Mouse (Mus musculus) c-Kit-positive CD71-negative TER-119-negative erythroid progenitor cells, embryonic 14.5 days (primary cell): ENCODE results near the gene Hist1h2an.
"Not testable (repeated sequence)": the region's sequence is repeated elsewhere in the genome, so short reads cannot be mapped to it uniquely, and the experiment has no call there.

ENCODE experiments used
- DNase-seq: peaks from one replicate; pipeline ENCODE4 v3.0.0-alpha.2; 2013; ENCODE audit warnings: low read depth

The Hist1h2an gene

DNA sequence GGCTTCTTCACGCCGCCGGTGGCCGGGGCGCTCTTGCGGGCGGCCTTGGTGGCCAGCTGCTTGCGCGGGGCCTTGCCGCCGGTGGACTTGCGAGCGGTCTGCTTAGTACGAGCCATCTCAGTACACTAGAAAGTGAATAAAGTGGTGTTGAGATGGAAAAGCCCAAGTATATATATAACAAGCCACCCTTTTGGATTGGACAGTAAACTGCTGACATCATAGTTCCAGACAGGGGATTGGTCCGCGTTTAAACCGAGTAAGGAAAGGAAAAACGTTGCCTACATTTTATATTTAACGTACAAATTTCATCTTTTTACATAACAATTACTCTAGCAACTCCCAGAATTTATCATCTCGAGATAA is 3.8 kb downstream of the Hist1h2an start, which contains the start of gene Hist1h3i:
Hist1h3i (minus strand) TSS at position 116 of the 363 bp plus-strand sequence.
- DNase-seq, result peak; percentile 83

DNA sequence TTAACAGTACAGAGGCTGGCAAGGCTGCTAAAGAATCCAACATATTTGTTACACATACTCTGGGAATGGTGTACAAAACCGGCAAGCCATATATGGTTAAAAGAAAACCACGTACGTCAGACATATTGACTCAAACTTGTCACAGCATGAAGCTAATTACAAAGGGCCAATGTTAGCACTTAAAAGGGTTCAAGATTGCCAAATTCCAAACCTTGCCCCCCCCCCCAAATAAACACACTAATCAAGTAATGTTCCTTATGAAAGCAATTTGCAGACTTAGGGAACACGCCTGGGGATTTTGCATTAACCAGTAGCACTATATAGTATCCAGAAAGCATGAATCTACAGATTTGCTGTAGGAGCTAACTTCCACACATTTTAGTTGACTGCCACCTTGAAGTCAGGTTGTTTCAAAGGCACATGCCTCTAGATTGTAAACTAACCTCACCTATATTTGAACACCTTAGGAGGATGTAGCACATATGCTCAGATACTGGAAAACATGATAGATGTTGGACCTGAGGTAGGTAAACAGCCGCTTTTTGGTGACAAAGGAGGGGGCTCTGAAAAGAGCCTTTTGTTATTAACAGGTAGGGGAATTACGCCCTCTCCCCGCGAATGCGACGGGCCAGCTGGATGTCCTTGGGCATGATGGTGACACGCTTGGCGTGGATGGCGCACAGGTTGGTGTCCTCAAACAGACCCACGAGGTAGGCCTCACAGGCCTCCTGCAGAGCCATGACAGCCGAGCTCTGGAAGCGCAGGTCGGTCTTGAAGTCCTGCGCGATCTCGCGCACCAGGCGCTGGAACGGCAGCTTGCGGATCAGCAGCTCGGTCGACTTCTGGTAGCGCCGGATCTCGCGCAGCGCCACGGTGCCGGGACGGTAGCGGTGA is 4.4 kb downstream of the Hist1h2an start:
- not testable (repeated sequence) for DNase-seq

DNA sequence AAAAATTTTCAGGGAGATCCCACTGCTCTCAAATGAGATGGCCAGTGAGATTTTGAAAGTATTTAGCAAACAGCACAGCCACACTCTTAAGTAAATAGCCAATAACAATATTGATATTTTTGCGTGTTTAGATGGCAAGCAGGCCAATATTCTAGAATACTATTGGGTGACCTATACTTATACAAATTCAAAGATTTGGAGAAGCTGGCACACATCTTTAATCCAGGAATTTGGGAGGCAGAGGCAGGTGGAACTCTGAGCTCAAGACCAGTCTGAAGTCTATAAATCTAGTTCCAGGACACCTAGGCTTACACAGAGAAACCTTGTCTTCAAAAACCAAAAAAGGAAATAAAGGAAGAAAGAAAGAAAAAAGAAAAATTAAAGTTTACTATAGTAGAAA is 5.4 kb downstream of the Hist1h2an start:
- no peak for DNase-seq

DNA sequence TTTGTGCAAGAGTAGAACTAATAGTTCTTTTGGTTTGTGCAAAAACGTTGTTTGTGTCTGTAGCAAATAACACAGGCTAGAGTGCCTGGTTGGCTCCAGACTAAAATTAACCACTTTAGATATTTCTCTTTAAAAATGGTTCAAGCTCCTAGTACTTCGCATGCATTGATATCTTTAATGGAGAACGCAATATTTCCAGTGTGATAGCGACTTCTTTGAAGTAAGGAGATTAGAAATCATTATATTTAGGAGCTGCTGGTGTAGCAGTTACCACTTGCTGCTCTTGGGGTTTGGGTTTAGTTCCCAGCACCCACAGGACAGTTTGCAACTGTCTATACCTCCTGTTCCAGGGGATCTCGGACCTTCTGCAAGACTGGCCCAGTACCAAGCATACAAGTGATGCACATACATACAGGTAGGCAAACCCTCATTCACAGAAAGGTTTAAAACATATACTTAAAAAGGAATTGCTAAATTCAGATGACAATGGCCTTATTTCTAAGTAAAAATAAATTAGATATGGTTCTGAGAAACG is 5.9 kb downstream of the Hist1h2an start:
- no peak for DNase-seq

DNA sequence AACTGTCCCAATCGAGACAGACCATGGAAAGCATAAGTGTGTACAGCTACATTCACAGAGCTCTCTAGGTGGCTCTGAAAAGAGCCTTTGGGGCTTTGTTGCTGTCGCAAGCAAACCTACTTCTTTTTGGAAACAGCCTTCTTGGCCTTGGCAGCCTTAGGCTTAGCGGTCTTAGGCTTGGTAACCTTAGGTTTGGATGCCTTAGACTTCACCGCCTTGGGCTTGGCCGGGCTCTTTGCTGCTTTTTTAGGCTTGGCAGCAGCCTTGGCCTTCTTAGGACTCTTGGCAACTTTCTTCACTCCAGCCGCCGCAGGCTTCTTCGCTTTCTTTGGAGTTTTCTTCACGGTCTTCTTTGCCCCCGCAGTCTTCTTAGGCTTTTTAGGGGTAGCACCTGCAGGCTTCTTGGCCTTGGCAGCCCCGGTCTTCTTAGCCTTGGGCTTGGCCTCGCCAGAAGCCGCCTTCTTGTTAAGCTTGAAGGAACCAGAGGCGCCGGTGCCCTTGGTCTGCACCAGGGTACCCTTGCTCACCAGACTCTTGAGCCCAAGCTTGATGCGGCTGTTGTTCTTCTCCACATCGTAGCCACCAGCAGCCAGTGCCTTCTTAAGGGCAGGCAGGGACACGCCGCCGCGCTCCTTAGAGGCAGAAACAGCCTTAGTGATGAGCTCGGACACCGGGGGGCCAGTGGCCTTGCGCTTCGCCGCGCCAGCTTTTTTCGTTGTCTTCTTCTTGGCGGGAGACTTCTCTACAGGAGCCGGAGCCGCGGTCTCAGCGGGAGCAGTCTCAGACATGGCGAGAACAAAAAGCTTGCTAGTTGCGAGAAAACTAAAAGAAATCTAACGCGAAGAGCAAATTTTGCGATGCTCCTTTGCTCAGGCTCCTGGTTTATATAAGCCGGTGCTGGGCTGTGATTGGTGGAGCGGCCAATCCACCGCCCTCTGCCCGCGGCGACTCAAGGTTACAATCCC is 7.0 kb downstream of the Hist1h2an start, which contains the start of gene Hist1h1b:
Hist1h1b (minus strand) TSS at position 859 of the 965 bp plus-strand sequence.
- DNase-seq, result peak; percentile 65

DNA sequence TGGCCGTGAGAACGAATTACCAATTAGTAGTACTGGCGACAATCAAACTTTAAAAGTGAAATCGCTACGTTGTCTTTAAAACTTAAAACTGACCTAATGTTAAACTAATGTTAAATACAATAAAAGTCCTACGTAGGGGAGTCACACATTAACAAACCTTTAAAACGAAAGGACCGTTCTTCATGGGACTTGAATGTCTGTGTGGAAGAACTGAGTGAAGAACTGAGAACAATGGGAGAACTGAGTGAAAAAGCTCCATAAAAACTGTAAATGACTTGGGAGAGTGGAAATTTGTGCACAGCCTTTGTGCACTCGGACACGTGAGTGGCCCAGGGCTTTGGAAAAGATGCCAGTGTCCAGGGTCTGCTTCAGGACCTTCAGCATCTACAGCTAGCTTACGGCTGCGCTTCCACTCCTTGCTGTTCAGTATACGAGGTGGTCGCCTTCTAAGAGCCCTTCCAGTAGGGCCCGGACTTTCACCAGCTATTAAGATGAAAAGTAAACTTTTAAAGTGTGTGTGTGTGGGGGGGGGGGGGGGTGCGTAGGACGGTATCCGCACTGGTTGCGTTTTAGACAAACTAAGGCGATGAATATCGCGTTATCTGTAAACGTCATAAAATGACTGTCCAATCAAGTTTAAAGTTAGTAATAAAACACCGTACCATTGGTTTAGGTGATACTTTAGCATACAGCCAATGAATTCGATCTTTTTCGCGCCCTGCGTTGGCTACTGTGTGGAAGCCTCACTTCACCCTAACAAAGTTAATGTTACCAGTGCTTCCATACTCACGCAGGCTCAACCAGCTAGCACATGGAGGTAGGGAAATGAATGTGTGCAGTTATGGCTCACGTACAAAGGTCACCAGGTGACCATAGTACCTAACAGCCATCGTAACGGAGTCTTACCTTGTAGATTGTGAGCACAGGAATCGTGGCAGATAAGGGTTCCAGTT is 7.9 kb downstream of the Hist1h2an start:
- peak; percentile 65 for DNase-seq

DNA sequence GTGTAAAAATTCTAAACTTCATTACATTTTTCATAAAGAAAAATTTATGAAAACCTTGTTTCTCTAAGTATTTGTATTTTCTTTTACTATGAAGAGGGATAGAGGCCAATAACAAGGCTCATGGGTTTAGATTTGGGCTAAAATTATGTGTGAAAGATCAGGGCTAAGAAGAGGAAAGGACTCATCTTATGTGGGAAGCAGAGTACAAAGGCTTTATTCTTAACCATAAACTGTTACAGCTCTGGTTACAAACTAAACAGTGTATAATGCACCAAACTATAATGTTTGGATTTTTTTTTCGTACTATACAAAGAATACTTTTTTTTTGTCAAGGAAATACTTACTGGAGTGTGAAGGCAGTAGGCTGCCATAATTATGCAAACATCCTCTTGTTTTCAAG is 31.3 kb downstream of the Hist1h2an start:
- DNase-seq, result no peak

DNA sequence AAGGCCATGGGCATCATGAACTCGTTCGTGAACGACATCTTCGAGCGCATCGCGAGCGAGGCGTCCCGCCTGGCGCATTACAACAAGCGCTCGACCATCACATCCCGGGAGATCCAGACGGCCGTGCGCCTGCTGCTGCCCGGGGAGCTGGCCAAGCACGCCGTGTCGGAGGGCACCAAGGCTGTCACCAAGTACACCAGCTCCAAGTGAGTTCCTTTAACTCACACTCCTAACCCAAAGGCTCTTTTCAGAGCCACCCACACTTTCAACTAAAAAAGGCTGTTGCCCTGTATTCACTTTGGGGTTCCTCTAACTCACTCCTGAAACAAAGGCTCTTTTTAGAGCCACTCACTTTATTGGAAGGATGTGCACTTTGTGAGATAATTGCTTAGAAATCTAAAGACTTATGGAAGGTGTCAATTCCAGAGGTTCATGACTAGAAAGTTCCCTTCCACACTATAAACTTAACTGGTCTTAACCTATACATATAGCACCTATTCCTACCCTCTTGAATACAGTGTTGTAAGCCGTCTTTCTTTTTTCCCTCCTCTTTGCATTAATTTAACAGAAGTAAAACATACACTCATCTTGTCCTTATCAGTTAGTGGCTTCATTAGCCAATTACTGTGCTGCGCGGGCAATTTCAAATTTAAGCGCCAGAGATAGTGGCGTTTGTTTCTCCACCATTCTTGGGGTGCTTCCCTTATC is 32.6 kb downstream of the Hist1h2an start:
- peak; percentile 50 for DNase-seq

DNA sequence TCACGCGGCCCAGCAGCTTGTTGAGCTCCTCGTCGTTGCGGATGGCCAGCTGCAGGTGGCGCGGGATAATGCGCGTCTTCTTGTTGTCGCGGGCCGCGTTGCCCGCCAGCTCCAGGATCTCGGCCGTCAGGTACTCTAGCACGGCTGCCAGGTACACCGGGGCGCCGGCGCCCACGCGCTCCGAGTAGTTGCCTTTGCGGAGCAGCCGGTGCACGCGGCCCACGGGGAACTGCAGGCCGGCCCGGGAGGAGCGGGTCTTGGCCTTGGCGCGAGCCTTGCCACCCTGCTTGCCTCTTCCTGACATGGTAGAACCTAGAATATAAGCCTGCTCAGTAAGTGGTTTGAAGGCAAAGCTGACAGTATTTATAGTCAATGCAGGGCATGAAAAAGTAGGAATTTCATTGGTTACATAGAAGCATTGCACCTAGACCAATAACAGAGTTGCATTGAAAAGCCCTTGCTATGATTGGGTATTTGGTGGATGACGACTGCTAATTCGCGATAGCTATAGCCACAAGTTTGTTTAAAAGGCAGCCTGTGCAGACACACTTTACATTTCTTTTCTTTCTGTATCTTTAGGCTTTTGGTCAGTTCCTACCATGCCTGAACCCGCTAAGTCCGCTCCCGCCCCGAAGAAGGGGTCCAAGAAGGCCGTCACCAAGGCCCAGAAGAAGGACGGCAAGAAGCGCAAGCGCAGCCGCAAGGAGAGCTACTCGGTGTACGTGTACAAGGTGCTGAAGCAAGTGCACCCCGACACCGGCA is 33.3 kb downstream of the Hist1h2an start, which contains the start of the genes Hist1h2ak and Hist1h2bn:
Hist1h2ak (minus strand) TSS at position 304 of the 762 bp plus-strand sequence.
Hist1h2bn (plus strand) TSS at position 600 of the 762 bp plus-strand sequence.
- DNase-seq, result peak; percentile 87

DNA sequence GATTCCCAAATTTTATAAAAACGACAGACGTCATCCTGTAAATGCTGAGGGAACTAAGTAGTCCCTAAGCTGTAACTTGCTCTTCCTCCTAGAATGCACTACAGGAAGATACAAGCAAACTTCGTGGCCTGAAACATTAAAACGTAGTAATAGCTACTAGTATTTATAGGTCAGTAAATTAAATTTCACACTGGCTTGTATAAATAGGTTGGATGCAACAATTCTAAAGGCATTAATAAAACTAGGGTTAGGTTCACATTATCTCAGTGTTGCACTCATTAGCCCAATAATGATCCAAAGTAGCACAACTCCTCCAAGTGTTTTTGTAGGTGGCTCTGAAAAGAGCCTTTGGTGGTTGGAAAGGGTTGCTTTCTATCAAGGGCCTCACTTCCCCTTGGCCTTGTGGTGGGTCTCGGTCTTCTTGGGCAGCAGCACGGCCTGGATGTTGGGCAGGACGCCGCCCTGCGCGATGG is 33.9 kb downstream of the Hist1h2an start:
- DNase-seq, result no peak

DNA sequence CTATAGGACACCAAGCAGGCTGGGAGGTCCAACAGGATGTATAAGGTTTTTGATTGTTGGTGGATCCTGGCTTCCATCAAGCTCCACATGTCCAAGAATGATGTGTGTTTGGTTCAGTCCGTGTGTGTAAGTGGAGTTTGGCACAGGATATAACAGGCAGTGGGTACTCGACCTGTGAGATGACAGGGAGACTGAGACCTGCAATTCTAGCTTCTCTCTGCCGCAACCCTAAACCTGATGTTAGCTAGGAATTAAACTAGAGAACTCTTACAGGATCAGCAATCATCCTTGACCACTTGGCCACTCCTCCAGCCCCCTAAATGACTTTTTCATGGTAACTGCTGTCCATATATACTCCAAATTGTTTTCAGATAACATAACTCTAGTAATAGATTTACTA is 34.7 kb downstream of the Hist1h2an start:
- DNase-seq, result no peak

DNA sequence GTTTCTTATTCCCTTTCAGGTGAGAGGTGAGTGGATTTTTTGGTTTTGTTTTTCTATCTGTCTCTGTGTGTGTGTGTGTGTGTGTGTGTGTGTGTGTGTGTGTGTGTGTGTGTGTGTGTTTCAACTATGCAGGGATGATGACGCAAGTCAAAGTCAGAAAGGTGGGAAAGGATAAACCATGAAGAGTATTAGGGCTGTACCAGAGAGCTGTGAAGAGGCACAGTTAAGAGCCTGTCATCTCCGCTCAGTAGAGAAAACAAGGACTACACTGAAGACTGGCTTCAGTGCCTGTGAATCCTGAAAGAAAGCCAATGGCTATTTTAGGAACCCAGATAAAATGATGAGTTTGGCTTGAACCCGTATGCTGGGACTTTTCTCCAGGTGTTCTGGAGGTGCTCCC is 35.2 kb downstream of the Hist1h2an start:
- DNase-seq, result no peak

DNA sequence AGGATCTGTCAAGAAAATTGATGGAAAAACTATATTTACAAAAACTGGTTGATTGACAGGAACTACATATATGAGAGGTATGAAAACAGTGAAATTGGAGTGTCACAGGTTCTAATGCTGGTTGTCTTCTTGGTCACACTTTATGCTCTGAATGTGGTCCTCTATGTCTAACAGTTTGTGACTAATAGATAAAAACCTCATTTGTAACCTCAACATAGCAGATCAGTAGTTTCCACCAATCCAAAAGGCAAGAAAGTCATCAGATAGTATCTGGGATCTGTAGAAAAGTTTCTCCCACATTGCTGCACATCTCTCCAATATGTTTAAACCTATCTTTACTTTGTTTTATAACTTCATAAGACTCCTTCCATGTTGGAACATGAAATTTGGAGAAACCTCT is 35.6 kb downstream of the Hist1h2an start:
- no peak for DNase-seq

DNA sequence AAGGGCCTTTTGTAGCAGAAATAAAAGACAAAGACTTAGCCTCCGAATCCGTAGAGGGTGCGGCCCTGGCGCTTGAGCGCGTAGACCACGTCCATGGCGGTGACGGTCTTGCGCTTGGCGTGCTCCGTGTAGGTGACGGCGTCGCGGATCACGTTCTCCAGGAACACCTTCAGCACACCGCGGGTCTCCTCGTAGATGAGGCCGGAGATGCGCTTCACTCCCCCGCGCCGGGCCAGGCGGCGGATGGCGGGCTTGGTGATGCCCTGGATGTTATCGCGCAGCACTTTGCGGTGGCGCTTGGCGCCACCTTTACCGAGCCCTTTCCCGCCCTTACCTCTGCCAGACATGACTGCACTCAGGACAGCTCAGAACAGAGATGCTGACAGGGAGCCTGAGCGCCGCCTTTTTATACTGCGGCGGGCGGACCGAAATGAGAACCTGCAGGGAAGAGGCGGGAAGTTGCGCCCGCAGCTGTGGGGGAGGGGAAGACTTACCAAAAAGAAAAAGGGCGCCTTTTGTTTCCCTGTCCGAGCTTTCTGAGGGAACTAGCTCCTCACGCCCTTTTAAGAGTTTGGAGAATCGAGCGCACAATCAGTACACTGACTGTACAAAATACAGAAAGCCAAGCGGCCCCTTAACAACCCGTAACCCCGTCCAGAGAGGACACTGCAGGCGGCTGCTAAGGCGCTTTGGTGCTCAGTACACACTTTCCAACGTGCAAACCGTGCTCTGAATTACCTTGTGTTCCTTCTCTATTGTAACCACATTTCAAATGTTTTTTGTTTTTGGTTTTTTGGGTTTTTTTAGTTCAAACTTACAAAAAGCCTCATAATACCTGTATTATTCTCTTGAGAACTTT is 36.6 kb downstream of the Hist1h2an start, which contains the start of gene Hist1h4k:
Hist1h4k (minus strand) TSS at position 347 of the 859 bp plus-strand sequence.
- peak; percentile 74 for DNase-seq

DNA sequence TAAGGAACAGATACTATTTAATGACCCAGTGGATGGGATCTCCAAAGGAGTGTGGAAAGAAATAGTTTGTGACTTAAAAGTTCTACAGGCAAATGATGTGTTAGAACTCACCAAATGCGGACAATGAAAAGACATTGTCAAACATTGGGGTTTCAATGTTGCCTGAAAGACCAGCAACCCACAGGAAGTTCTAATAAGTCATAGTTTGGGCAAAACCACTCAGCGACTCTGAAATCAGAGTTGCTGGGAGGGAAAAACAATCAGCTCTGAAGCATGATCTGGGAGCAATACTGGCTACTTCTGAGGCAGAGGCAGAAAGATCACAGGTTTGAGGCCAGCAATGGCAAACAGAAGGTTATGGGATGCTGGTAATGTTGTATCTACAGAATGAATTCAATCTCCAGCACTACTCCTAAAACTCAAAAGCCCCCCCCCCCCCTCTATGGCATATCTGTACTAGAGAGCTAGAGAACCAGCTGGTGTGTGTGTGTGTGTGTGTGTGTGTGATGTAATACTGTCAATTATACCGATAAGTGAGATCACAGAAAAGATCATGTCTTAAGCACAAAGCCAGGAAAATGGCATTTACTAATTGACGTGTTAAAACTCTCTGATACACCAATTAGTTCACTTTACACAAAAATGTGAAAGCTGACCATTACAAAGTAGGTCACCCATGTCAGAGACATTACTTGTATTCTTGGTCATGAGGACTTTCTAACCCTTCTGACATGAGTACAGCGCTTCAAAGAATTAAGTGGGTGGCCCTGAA is 37.4 kb downstream of the Hist1h2an start:
- no peak for DNase-seq

DNA sequence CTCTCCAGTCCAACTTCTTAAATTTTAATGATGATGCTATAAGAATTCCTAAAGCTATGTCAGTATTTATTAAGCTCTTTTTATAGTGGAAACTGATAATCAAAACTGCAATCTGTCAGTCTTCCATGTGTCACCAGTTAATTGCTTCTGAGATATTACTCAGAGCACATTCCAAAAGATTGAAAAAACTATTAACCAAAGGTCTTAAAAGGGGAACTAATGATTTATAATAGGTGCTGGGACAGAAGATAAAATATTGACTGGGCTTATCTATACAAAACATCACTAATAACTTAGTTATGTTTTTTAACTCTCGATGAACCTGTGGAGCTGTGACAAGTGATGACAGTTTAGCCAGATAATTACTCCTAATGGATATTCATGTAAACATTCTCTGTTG is 42.0 kb downstream of the Hist1h2an start:
- no peak for DNase-seq
